Mouse (Mus musculus) lung, postnatal 0 days (tissue): ENCODE results near the gene Tuba1b. TPM values are rescaled to one million over a fixed set of nuclear protein-coding genes. Genes with fewer than 3 reads are reported as not detected.
"Not testable (repeated sequence)": the region's sequence is repeated elsewhere in the genome, so short reads cannot be mapped to it uniquely, and the experiment has no call there.

Source experiments
- ATAC-seq: fragments of 200-750 bp; cut with Nextera tagmentation; 2 replicates; pipeline ENCODE4 v1.8.0; 2017; ENCODE audit warnings: moderate library complexity
- DNase-seq: peaks from one replicate; pipeline ENCODE4 v3.0.0-alpha.2; 2016; ENCODE audit warnings: low spot score
- H3K27ac ChIP-seq: fragments of 300-500 bp; sonication (generic); 2 replicates; pipeline ENCODE4 v1.5.1; 2014; ENCODE audit warnings: antibody characterized with exemption, mild to moderate bottlenecking, low read length, mixed read lengths
- H3K27me3 ChIP-seq: fragments of 300-500 bp; sonication (generic); replicated peaks from 2 replicates; pipeline ENCODE4 v1.6.1; 2014; ENCODE audit warnings: low read length, mixed read lengths; ENCODE audit not compliant: insufficient read depth
- H3K36me3 ChIP-seq: fragments of 300-500 bp; sonication (generic); 2 replicates; pipeline ENCODE4 v1.6.1; 2014; ENCODE audit warnings: low read length, mixed read lengths; ENCODE audit not compliant: insufficient read depth
- H3K4me1 ChIP-seq: fragments of 300-500 bp; sonication (generic); 2 replicates; pipeline ENCODE4 v1.6.1; 2014; ENCODE audit warnings: antibody characterized with exemption, low read depth, low read length, mixed read lengths; ENCODE audit not compliant: insufficient read depth
- H3K4me2 ChIP-seq: fragments of 300-500 bp; sonication (generic); replicated peaks from 2 replicates; pipeline ENCODE4 v1.6.1; 2014; ENCODE audit warnings: low read depth, mild to moderate bottlenecking, low read length, moderate library complexity, mixed read lengths
- H3K4me3 ChIP-seq: fragments of 300-500 bp; sonication (generic); 2 replicates; pipeline ENCODE4 v1.5.1; 2014; ENCODE audit warnings: low read depth, low read length
- H3K9ac ChIP-seq: fragments of 300-500 bp; sonication (generic); replicated peaks from 2 replicates; pipeline ENCODE4 v1.6.1; 2014; ENCODE audit warnings: low read depth, mild to moderate bottlenecking
- H3K9me3 ChIP-seq: fragments of 300-500 bp; sonication (generic); 2 replicates; pipeline ENCODE4 v1.6.1; 2016; ENCODE audit warnings: low read length, mixed read lengths
- CTCF ChIP-seq: IDR thresholded peaks from 2 replicates; pipeline ENCODE4 v1.5.1; 2016; ENCODE audit warnings: antibody characterized with exemption, mild to moderate bottlenecking
- EP300 ChIP-seq: IDR thresholded peaks from 2 replicates; pipeline ENCODE4 v1.6.1; 2016; ENCODE audit warnings: antibody characterized with exemption, mild to moderate bottlenecking, control low read depth
- WGBS: fragments of 180-500 bp; shearing (Covaris S2); extraction: QIAGEN DNeasy Blood & Tissue Kit; methylation state at CpG from one replicate; pipeline ENCODE4 v1.1.7; 2014; 5-methylcytosine and 5-hydroxymethylcytosine counted together
- polyA plus RNA-seq: library from polyadenylated mRNA; unstranded; fragments of >200 nt; fragmentation: Nextera tagmentation; extraction: Ambion mirVana; gene quantifications from 2 replicates; pipeline ENCODE4 v1.2.1, GENCODE M21; 2015

The Tuba1b gene
- polyA plus RNA-seq, 1 experiment from 2014 or later = 415 TPM

GRCm38 (mm10) chr15:98977759-98978408 is 43.5 kb upstream of the Tuba1b start:
- no peak overlapping the region for H3K9ac ChIP-seq
- no peaks in the 10 kb centered on the region for H3K9me3 ChIP-seq
- H3K4me2 ChIP-seq = 0 out of 2 replicates have a peak overlapping the region, but pooled peaks have one; percentile 14
- H3K36me3 ChIP-seq = no peaks in the 10 kb centered on the region
- H3K4me1 ChIP-seq = no peaks in the 10 kb centered on the region; the same call in none of the 2 replicates
- 49% methylated on average over 14 of the region's 14 CpGs for WGBS
- no peak overlapping the region for H3K4me3 ChIP-seq
- TF ChIP-seq EP300 (no peak), CTCF (no peak)
- peak; percentile 89 for DNase-seq
- H3K27ac ChIP-seq = peak overlapping the region; percentile 51
- ATAC-seq = peak; percentile 72
- no peaks in the 10 kb centered on the region for H3K27me3 ChIP-seq

GRCm38 (mm10) chr15:98976763-98977758 is 42.7 kb upstream of the Tuba1b start:
- ATAC-seq (peak; percentile 25), DNase-seq (peak; percentile 57)
- no peak overlapping the region for H3K9ac ChIP-seq
- H3K36me3 ChIP-seq = no peaks in the 10 kb centered on the region
- H3K4me2 ChIP-seq = no peak overlapping the region
- 58% methylated on average over 21 of the region's 21 CpGs for WGBS
- no peak for TF ChIP-seq CTCF
- TF ChIP-seq EP300 = no peak
- peak overlapping the region; percentile 51 for H3K27ac ChIP-seq
- no peaks in the 10 kb centered on the region for H3K27me3 ChIP-seq
- H3K4me1 ChIP-seq = no peaks in the 10 kb centered on the region; the same call in none of the 2 replicates
- no peaks in the 10 kb centered on the region for H3K9me3 ChIP-seq
- no peak overlapping the region for H3K4me3 ChIP-seq

- no peaks in the 10 kb centered on the region for H3K27me3 ChIP-seq
- H3K27ac ChIP-seq = no peak overlapping the region
- DNase-seq (no peak), ATAC-seq (no peak)
- no peak overlapping the region for H3K4me3 ChIP-seq
- no peak for TF ChIP-seq CTCF
- TF ChIP-seq EP300 = no peak
- WGBS = 81% methylated on average over 9 of the region's 9 CpGs
- no peaks in the 10 kb centered on the region; the same call in none of the 2 replicates for H3K4me1 ChIP-seq
- no peak overlapping the region for H3K4me2 ChIP-seq
- H3K9ac ChIP-seq = no peak overlapping the region
- H3K9me3 ChIP-seq = no peaks in the 10 kb centered on the region
- H3K36me3 ChIP-seq = no peaks in the 10 kb centered on the region
Measured at GRCm38 (mm10) chr15:98973015-98973614, 38.8 kb upstream of the Tuba1b start.

- not testable (repeated sequence) for H3K4me3 ChIP-seq, H3K36me3 ChIP-seq, ATAC-seq, H3K9me3 ChIP-seq, H3K4me2 ChIP-seq, H3K4me1 ChIP-seq, DNase-seq, H3K27me3 ChIP-seq, H3K27ac ChIP-seq, H3K9ac ChIP-seq
- 62% methylated on average over 14 of the region's 15 CpGs for WGBS
Measured at GRCm38 (mm10) chr15:98971576-98972320, 37.4 kb upstream of the Tuba1b start.

- no peak for ATAC-seq
- no peak overlapping the region for H3K4me2 ChIP-seq
- no peaks in the 10 kb centered on the region for H3K9me3 ChIP-seq
- H3K36me3 ChIP-seq = no peaks in the 10 kb centered on the region
- no peaks in the 10 kb centered on the region for H3K27me3 ChIP-seq
- WGBS = 27% methylated on average over 4 of the region's 4 CpGs
- no peak overlapping the region for H3K4me3 ChIP-seq
- H3K9ac ChIP-seq = no peak overlapping the region
- no peak overlapping the region for H3K27ac ChIP-seq
- H3K4me1 ChIP-seq = no peaks in the 10 kb centered on the region
- no peak for DNase-seq
- TF ChIP-seq CTCF (no peak), EP300 (no peak)
Measured at GRCm38 (mm10) chr15:98971111-98971510, 36.7 kb upstream of the Tuba1b start.
